Mouse (Mus musculus) thymus, postnatal 0 days (tissue): ENCODE data around the gene BC061212. TPM values are rescaled to one million over a fixed set of nuclear protein-coding genes. Genes with fewer than 3 reads are reported as not detected.
"Not testable (repeated sequence)": the region's sequence is repeated elsewhere in the genome, so short reads cannot be mapped to it uniquely, and the experiment has no call there.

Experiments
- DNase-seq: peaks from one replicate; pipeline ENCODE4 v3.0.0-alpha.2; 2015; ENCODE audit warnings: low spot score
- polyA plus RNA-seq: library from polyadenylated mRNA; unstranded; fragments of >200 nt; fragmentation: Nextera tagmentation; extraction: Ambion mirVana; gene quantifications from 2 replicates; pipeline ENCODE4 v1.2.1, GENCODE M21; 2015

The BC061212 gene
- polyA plus RNA-seq: not detected in 2 replicates

DNA sequence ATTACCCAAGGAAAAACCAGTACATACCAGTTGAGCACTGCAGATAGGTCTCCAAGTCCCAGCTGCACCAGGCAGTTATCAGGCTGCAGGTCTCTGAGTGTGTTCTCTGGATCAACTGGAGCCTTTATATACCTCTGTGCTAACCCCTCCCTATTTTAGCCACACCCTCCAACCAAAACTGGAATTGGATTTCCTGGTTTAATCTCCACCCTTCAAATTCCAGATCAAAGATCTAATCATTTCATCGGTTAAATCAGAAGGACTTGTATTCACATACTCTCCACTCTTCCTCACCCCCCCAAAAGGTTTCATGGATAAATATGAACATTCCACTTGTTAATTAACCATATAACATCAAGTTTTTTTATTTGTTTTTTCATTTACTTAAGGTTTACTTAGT, at the start of gene BC061212:
TSS of gene BC061212 (minus strand) at position 101 of the 400 bp plus-strand sequence.
- DNase-seq: not testable (repeated sequence)

GRCm38 (mm10) chr5:94076085-94076484, 5.7 kb upstream of the BC061212 start, which contains the start of gene Gm6351:
Gene Gm6351, plus strand, starts transcription at chr5:94076385.
- DNase-seq: not testable (repeated sequence)

Other genes with a start within 250 kb of the BC061212 start
- gene Gm7792, start 226.8 kb downstream of the BC061212 start, polyA plus RNA-seq: not detected in 2 replicates
- gene Gm16429, start 141.5 kb downstream of the BC061212 start, polyA plus RNA-seq: 0.06 TPM in 1 of 2 replicates, not detected in the other
- not detected in 2 replicates for gene Gm6351, start 5.8 kb upstream of the BC061212 start, polyA plus RNA-seq
- not detected in 2 replicates for gene Gm3106, start 147.5 kb upstream of the BC061212 start, polyA plus RNA-seq
- gene A430089I19Rik, start 236.3 kb upstream of the BC061212 start, polyA plus RNA-seq: not detected in 2 replicates
- 0.16 TPM in 1 of 2 replicates, not detected in the other for gene Gm6502, start 243.9 kb upstream of the BC061212 start, polyA plus RNA-seq